Mouse (Mus musculus): ENCODE data around the gene Tbc1d4. TPM values are rescaled to one million over a fixed set of nuclear protein-coding genes. Genes with fewer than 3 reads are reported as not detected.

Gene Tbc1d4
- total and polyA plus RNA-seq, 3 experiments = not detected

GRCm38 (mm10) chr14:101477827-101478220 lies 131.2 kb downstream of the Tbc1d4 start:
- Histone ChIP-seq H3K79me2 (ENCODE audit: control insufficient read depth, insufficient read depth, low read length, poor library complexity) (no peaks in the 10 kb centered on the region), H3K36me3 (ENCODE audit: control insufficient read depth in 1 of 2, insufficient read depth in 2 of 2, low read length in 2 of 2) (no peaks in the 10 kb centered on the region), H3K27ac (ENCODE audit: control insufficient read depth, low read depth, low read length) (no peak overlapping the region)

DNA sequence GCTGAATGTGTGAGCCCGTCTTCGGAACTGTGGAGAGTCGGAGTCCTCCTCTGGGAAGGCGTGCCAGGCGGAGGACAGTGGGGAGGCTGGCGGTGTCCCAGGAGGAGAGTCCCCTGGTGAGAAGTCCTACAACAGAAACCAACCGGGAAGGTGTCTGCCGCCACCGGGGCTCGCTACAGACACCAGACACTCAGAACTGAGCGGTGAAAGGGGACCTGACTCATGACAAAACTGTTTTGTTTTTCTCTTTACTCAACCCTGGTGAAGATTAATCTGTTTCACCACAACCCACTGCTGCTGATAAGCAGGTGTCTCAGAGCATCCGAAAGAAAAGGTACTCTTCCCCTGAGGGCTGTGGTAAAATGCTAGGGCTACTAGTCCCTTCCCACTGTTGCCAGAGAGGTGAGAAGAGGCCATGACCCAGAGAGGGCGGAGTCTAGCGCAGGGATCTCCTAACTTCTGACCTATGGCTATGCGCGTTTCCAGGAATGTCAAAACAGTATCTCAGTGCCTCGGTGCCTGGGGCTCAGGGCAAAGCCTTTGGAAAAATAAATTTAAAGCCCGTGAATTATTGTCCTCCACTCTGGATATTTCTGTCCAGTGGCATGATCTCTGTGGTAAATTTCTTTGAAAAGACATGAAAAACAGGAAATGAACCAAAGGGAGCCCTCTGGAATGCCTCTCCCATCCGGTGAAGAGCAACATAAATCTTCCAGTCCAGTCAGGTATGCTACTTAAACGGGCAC lies 131.7 kb downstream of the Tbc1d4 start:
- no peaks in the 10 kb centered on the region for H3K79me2 ChIP-seq (ENCODE audit: control insufficient read depth, insufficient read depth, low read length, poor library complexity)
- no peak for DNase-seq (ENCODE audit: low read depth, low spot score)
- H3K9me3 ChIP-seq (replicated peaks; ENCODE audit: insufficient read depth, low read length) = no peaks in the 10 kb centered on the region
- no peak for TF ChIP-seq NELFE (IDR thresholded peaks at IDR 0.05; ENCODE audit: low read depth, low read length)
- H3K27ac ChIP-seq (ENCODE audit: control insufficient read depth, low read depth, low read length) = no peak overlapping the region
- no peaks in the 10 kb centered on the region for H3K36me3 ChIP-seq (ENCODE audit: control insufficient read depth in 1 of 2, insufficient read depth in 2 of 2, low read length in 2 of 2)
- H3K4me1 ChIP-seq (ENCODE audit: control insufficient read depth in 1 of 2, insufficient read depth in 2 of 2, low read length in 2 of 2) = no peaks in the 10 kb centered on the region
- no peak overlapping the region for H3K9ac ChIP-seq (ENCODE audit: control insufficient read depth, low read depth, low read length, poor library complexity, severe bottlenecking)
- H3K27me3 ChIP-seq (ENCODE audit: control insufficient read depth in 1 of 2, insufficient read depth in 2 of 2, low read length in 2 of 2) = no peaks in the 10 kb centered on the region; a peak in 1 of 4 replicates
- H3K4me3 ChIP-seq (ENCODE audit: control insufficient read depth in 1 of 2, insufficient read depth in 1 of 2, low read depth in 2 of 2, low read length in 2 of 2) = no peak overlapping the region

More at GRCm38 (mm10) chr14:101477827-101478220, 131.2 kb downstream of the Tbc1d4 start:
- Histone ChIP-seq H3K4me1 (ENCODE audit: control insufficient read depth in 1 of 2, insufficient read depth in 2 of 2, low read length in 2 of 2) (no peaks in the 10 kb centered on the region), H3K9me3 (replicated peaks; ENCODE audit: insufficient read depth, low read length) (no peaks in the 10 kb centered on the region), H3K27me3 (ENCODE audit: control insufficient read depth in 1 of 2, insufficient read depth in 2 of 2, low read length in 2 of 2) (no peaks in the 10 kb centered on the region; a peak in 1 of 4 replicates), H3K4me3 (ENCODE audit: control insufficient read depth in 1 of 2, insufficient read depth in 1 of 2, low read depth in 2 of 2, low read length in 2 of 2) (no peak overlapping the region), H3K9ac (ENCODE audit: control insufficient read depth, low read depth, low read length, poor library complexity, severe bottlenecking) (no peak overlapping the region)
- TF ChIP-seq MEF2A (IDR thresholded peaks at IDR 0.05; ENCODE audit: extremely low read depth, insufficient replicate concordance, low read depth, low read length, poor library complexity, severe bottlenecking) (no peak), JUND (IDR thresholded peaks at IDR 0.05; ENCODE audit: low read depth, low read length) (no peak), SIN3A (IDR thresholded peaks at IDR 0.05; ENCODE audit: low read length) (no peak), POLR2AphosphoS2 (IDR thresholded peaks at IDR 0.05; ENCODE audit: low read length) (no peak), MAFK (IDR thresholded peaks at IDR 0.05; ENCODE audit: borderline replicate concordance, low read depth, low read length) (no peak), SMC3 (IDR thresholded peaks at IDR 0.05; ENCODE audit: low read depth, low read length) (no peak), TCF12 (IDR thresholded peaks at IDR 0.05; ENCODE audit: low read depth, low read length) (no peak)
- DNase-seq (ENCODE audit: low read depth, low spot score) = no peak

DNA sequence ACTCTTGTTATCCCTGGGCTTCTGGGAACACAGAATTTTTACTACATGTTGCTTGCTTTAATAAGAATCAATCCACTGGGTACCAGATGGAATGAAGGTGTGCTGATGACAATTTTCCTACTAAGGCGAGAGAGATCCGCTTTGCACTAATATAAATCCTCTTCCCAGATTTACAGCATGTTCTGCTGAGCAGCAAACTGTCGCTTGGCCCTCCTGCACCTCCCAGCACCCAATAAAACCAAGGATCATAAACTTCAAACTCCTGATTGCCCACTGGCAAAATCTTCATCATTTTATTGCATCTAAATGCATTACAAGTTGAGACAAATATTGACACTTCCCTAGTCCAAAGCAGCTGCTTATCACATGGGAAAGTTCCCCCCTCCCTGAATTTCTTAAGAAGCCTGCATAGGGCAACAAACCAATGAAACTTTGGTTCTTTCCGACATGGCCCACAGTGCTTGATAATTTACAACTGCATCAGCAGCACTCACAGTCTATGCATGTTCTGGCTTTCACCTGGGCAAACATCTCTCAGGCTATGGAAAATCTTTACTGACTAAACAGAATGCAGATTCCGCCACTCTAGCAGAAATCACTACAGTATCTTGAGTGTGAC lies 139.4 kb downstream of the Tbc1d4 start:
- TF ChIP-seq SMC3 (IDR thresholded peaks at IDR 0.05; ENCODE audit: low read depth, low read length) = no peak
- TF ChIP-seq SIN3A (IDR thresholded peaks at IDR 0.05; ENCODE audit: low read length) = no peak
- TF ChIP-seq CTCF (IDR thresholded peaks at IDR 0.05 in 2 of 3, conservative IDR thresholded peaks at IDR 0.05 in 1 of 3; ENCODE audit: control insufficient read depth in 1 of 3, insufficient read depth in 1 of 3, low read depth in 2 of 3, low read length in 3 of 3, poor library complexity in 1 of 3, severe bottlenecking in 1 of 3) = no peak
- TF ChIP-seq POLR2A (IDR thresholded peaks at IDR 0.05; ENCODE audit: control insufficient read depth in 1 of 2, insufficient read depth in 1 of 2, low read depth in 1 of 2, low read length in 2 of 2, poor library complexity in 1 of 2) = no peak
- no peak for TF ChIP-seq GABPA (IDR thresholded peaks at IDR 0.05; ENCODE audit: low read depth, low read length)
- TF ChIP-seq TCF12 (IDR thresholded peaks at IDR 0.05; ENCODE audit: low read depth, low read length) = no peak
- TF ChIP-seq MYB (IDR thresholded peaks at IDR 0.05; ENCODE audit: low read depth, low read length) = no peak
- TF ChIP-seq USF2 (IDR thresholded peaks at IDR 0.05; ENCODE audit: borderline replicate concordance in 1 of 2, insufficient read depth in 1 of 2, low read depth in 1 of 2, low read length in 2 of 2) = no peak
- no peak for TF ChIP-seq NRF1 (IDR thresholded peaks at IDR 0.05; ENCODE audit: insufficient read depth, low read depth, low read length, poor library complexity, severe bottlenecking)
- TF ChIP-seq MAFK (IDR thresholded peaks at IDR 0.05; ENCODE audit: borderline replicate concordance, low read depth, low read length) = no peak
- Histone ChIP-seq H3K4me3 (ENCODE audit: control insufficient read depth in 1 of 2, insufficient read depth in 1 of 2, low read depth in 2 of 2, low read length in 2 of 2) (no peak overlapping the region), H3K4me1 (ENCODE audit: control insufficient read depth in 1 of 2, insufficient read depth in 2 of 2, low read length in 2 of 2) (no peaks in the 10 kb centered on the region), H3K9me3 (replicated peaks; ENCODE audit: insufficient read depth, low read length) (no peaks in the 10 kb centered on the region), H3K9ac (ENCODE audit: control insufficient read depth, low read depth, low read length, poor library complexity, severe bottlenecking) (no peak overlapping the region), H3K27ac (ENCODE audit: control insufficient read depth, low read depth, low read length) (no peak overlapping the region), H3K27me3 (ENCODE audit: control insufficient read depth in 1 of 2, insufficient read depth in 2 of 2, low read length in 2 of 2) (no peaks in the 10 kb centered on the region), H3K79me2 (ENCODE audit: control insufficient read depth, insufficient read depth, low read length, poor library complexity) (no peaks in the 10 kb centered on the region), H3K36me3 (ENCODE audit: control insufficient read depth in 1 of 2, insufficient read depth in 2 of 2, low read length in 2 of 2) (no peaks in the 10 kb centered on the region)
- no peak for DNase-seq (ENCODE audit: low read depth, low spot score)

Data from MEL (cell line).